Mouse (Mus musculus): ENCODE measurements at regions not wholly inside any gene's neighbourhood (a gene's known extent, or its start where the extent isn't known, plus 50 kb on each side); places are given as distances from the start of the nearest gene placed in this dataset.

- H3K27me3 ChIP-seq (ENCODE audit: control insufficient read depth in 1 of 2, insufficient read depth in 2 of 2, low read length in 2 of 2): no peaks in the 10 kb centered on the region
- no peaks in the 10 kb centered on the region for H3K79me2 ChIP-seq (ENCODE audit: control insufficient read depth, insufficient read depth, low read length, poor library complexity)
- no peaks in the 10 kb centered on the region for H3K36me3 ChIP-seq (ENCODE audit: control insufficient read depth in 1 of 2, insufficient read depth in 2 of 2, low read length in 2 of 2)
- H3K9me3 ChIP-seq (replicated peaks; ENCODE audit: insufficient read depth, low read length): no peaks in the 10 kb centered on the region
- no peaks in the 10 kb centered on the region for H3K4me1 ChIP-seq (ENCODE audit: control insufficient read depth in 1 of 2, insufficient read depth in 2 of 2, low read length in 2 of 2)
- TF ChIP-seq GATA1 (IDR thresholded peaks at IDR 0.05; ENCODE audit: low read depth, low read length): no peak
- no peak overlapping the region for H3K9ac ChIP-seq (ENCODE audit: control insufficient read depth, low read depth, low read length, poor library complexity, severe bottlenecking)
- no peak overlapping the region for H3K4me3 ChIP-seq (ENCODE audit: control insufficient read depth in 1 of 2, insufficient read depth in 1 of 2, low read depth in 2 of 2, low read length in 2 of 2)
- no peak overlapping the region for H3K27ac ChIP-seq (ENCODE audit: control insufficient read depth, low read depth, low read length)
- DNase-seq (ENCODE audit: low read depth, low spot score): no peak
These were observed 96.3 kb upstream of the Mdga2 start for GRCm38 (mm10) chr12:67318687-67319086.

GRCm38 (mm10) chr12:67300245-67300644, 77.9 kb upstream of the Mdga2 start:
- no peak for DNase-seq (ENCODE audit: low read depth, low spot score)
- no peaks in the 10 kb centered on the region for H3K4me1 ChIP-seq (ENCODE audit: control insufficient read depth in 1 of 2, insufficient read depth in 2 of 2, low read length in 2 of 2)
- no peak overlapping the region for H3K4me3 ChIP-seq (ENCODE audit: control insufficient read depth in 1 of 2, insufficient read depth in 1 of 2, low read depth in 2 of 2, low read length in 2 of 2)
- TF ChIP-seq GATA1 (IDR thresholded peaks at IDR 0.05; ENCODE audit: low read depth, low read length): no peak
- TF ChIP-seq MYC (IDR thresholded peaks at IDR 0.05; ENCODE audit: low read depth, low read length): no peak
- TF ChIP-seq RAD21 (IDR thresholded peaks at IDR 0.05; ENCODE audit: low read depth, low read length): no peak
- no peak for TF ChIP-seq USF1 (IDR thresholded peaks at IDR 0.05; ENCODE audit: low read depth, low read length)
- TF ChIP-seq TAL1 (IDR thresholded peaks at IDR 0.05; ENCODE audit: low read length): no peak
- TF ChIP-seq TCF12 (IDR thresholded peaks at IDR 0.05; ENCODE audit: low read depth, low read length): no peak
- no peak for TF ChIP-seq ZKSCAN1 (IDR thresholded peaks at IDR 0.05; ENCODE audit: low read depth, low read length)
- TF ChIP-seq CTCF (IDR thresholded peaks at IDR 0.05 in 2 of 3, conservative IDR thresholded peaks at IDR 0.05 in 1 of 3; ENCODE audit: control insufficient read depth in 1 of 3, insufficient read depth in 1 of 3, low read depth in 2 of 3, low read length in 3 of 3, poor library complexity in 1 of 3, severe bottlenecking in 1 of 3): no peak
- no peak for TF ChIP-seq JUND (IDR thresholded peaks at IDR 0.05; ENCODE audit: low read depth, low read length)
- no peak for TF ChIP-seq RCOR1 (IDR thresholded peaks at IDR 0.05; ENCODE audit: low read depth, low read length)
- TF ChIP-seq POLR2AphosphoS2 (IDR thresholded peaks at IDR 0.05; ENCODE audit: low read length): no peak
- TF ChIP-seq ELF1 (IDR thresholded peaks at IDR 0.05; ENCODE audit: low read depth, low read length): no peak
- TF ChIP-seq ZC3H11A (IDR thresholded peaks at IDR 0.05; ENCODE audit: low read depth, low read length): no peak
- TF ChIP-seq GABPA (IDR thresholded peaks at IDR 0.05; ENCODE audit: low read depth, low read length): no peak
- no peak for TF ChIP-seq EP300 (IDR thresholded peaks at IDR 0.05; ENCODE audit: low read depth in 1 of 2, low read length in 2 of 2)
- TF ChIP-seq POLR2A (IDR thresholded peaks at IDR 0.05; ENCODE audit: control insufficient read depth in 1 of 2, insufficient read depth in 1 of 2, low read depth in 1 of 2, low read length in 2 of 2, poor library complexity in 1 of 2): no peak
- no peaks in the 10 kb centered on the region for H3K9me3 ChIP-seq (replicated peaks; ENCODE audit: insufficient read depth, low read length)
- no peaks in the 10 kb centered on the region for H3K27me3 ChIP-seq (ENCODE audit: control insufficient read depth in 1 of 2, insufficient read depth in 2 of 2, low read length in 2 of 2)
- H3K9ac ChIP-seq (ENCODE audit: control insufficient read depth, low read depth, low read length, poor library complexity, severe bottlenecking): no peak overlapping the region
- H3K79me2 ChIP-seq (ENCODE audit: control insufficient read depth, insufficient read depth, low read length, poor library complexity): no peaks in the 10 kb centered on the region
- no peaks in the 10 kb centered on the region for H3K36me3 ChIP-seq (ENCODE audit: control insufficient read depth in 1 of 2, insufficient read depth in 2 of 2, low read length in 2 of 2)
- H3K27ac ChIP-seq (ENCODE audit: control insufficient read depth, low read depth, low read length): no peak overlapping the region

- H3K36me3 ChIP-seq (ENCODE audit: control insufficient read depth in 1 of 2, insufficient read depth in 2 of 2, low read length in 2 of 2): no peaks in the 10 kb centered on the region
- H3K79me2 ChIP-seq (ENCODE audit: control insufficient read depth, insufficient read depth, low read length, poor library complexity): no peaks in the 10 kb centered on the region
- no peak overlapping the region for H3K9ac ChIP-seq (ENCODE audit: control insufficient read depth, low read depth, low read length, poor library complexity, severe bottlenecking)
- H3K9me3 ChIP-seq (replicated peaks; ENCODE audit: insufficient read depth, low read length): no peaks in the 10 kb centered on the region
- H3K27me3 ChIP-seq (ENCODE audit: control insufficient read depth in 1 of 2, insufficient read depth in 2 of 2, low read length in 2 of 2): no peaks in the 10 kb centered on the region
- no peak for DNase-seq (ENCODE audit: low read depth, low spot score)
- no peak for TF ChIP-seq MXI1 (IDR thresholded peaks at IDR 0.05; ENCODE audit: low read depth, low read length)
- TF ChIP-seq NRF1 (IDR thresholded peaks at IDR 0.05; ENCODE audit: insufficient read depth, low read depth, low read length, poor library complexity, severe bottlenecking): no peak
- no peak for TF ChIP-seq USF1 (IDR thresholded peaks at IDR 0.05; ENCODE audit: low read depth, low read length)
- no peak for TF ChIP-seq SMC3 (IDR thresholded peaks at IDR 0.05; ENCODE audit: low read depth, low read length)
- TF ChIP-seq TAL1 (IDR thresholded peaks at IDR 0.05; ENCODE audit: low read length): no peak
- no peak for TF ChIP-seq BHLHE40 (IDR thresholded peaks at IDR 0.05; ENCODE audit: borderline replicate concordance, low read depth, low read length)
- TF ChIP-seq POLR2AphosphoS5 (IDR thresholded peaks at IDR 0.05; ENCODE audit: borderline replicate concordance, low read depth, low read length): no peak
- no peak for TF ChIP-seq TCF12 (IDR thresholded peaks at IDR 0.05; ENCODE audit: low read depth, low read length)
- no peak for TF ChIP-seq ZKSCAN1 (IDR thresholded peaks at IDR 0.05; ENCODE audit: low read depth, low read length)
- no peak for TF ChIP-seq POLR2A (IDR thresholded peaks at IDR 0.05; ENCODE audit: control insufficient read depth in 1 of 2, insufficient read depth in 1 of 2, low read depth in 1 of 2, low read length in 2 of 2, poor library complexity in 1 of 2)
- no peak for TF ChIP-seq JUND (IDR thresholded peaks at IDR 0.05; ENCODE audit: low read depth, low read length)
- no peak for TF ChIP-seq MYB (IDR thresholded peaks at IDR 0.05; ENCODE audit: low read depth, low read length)
- TF ChIP-seq CHD1 (IDR thresholded peaks at IDR 0.05; ENCODE audit: low read depth, low read length): no peak
- TF ChIP-seq USF2 (IDR thresholded peaks at IDR 0.05; ENCODE audit: borderline replicate concordance in 1 of 2, insufficient read depth in 1 of 2, low read depth in 1 of 2, low read length in 2 of 2): no peak
- TF ChIP-seq MEF2A (IDR thresholded peaks at IDR 0.05; ENCODE audit: extremely low read depth, insufficient replicate concordance, low read depth, low read length, poor library complexity, severe bottlenecking): no peak
- no peak for TF ChIP-seq EP300 (IDR thresholded peaks at IDR 0.05; ENCODE audit: low read depth in 1 of 2, low read length in 2 of 2)
- H3K4me3 ChIP-seq (ENCODE audit: control insufficient read depth in 1 of 2, insufficient read depth in 1 of 2, low read depth in 2 of 2, low read length in 2 of 2): no peak overlapping the region
- no peak overlapping the region for H3K27ac ChIP-seq (ENCODE audit: control insufficient read depth, low read depth, low read length)
- no peaks in the 10 kb centered on the region for H3K4me1 ChIP-seq (ENCODE audit: control insufficient read depth in 1 of 2, insufficient read depth in 2 of 2, low read length in 2 of 2)
These were observed 67.7 kb upstream of the Mdga2 start for GRCm38 (mm10) chr12:67290054-67290453.

All from MEL (cell line).